Mouse (Mus musculus) layer of hippocampus, adult 8-10 months (tissue): Measurements from ENCODE around the gene Tpcn1. TPM values are rescaled to one million over a fixed set of nuclear protein-coding genes. Genes with fewer than 3 reads are reported as not detected.

ENCODE experiments used
- DNase-seq, 2 experiments: peaks; one replicate each; pipeline ENCODE4 v3.0.0; 2022; ENCODE audit warnings: low spot score in 2 of 2
- total RNA-seq, 4 experiments: library from RNA; stranded (reverse); gene quantifications; 2 replicates each; pipeline ENCODE4 v1.2.4; 2022

The Tpcn1 gene
- total RNA-seq, 4 experiments from 2014 or later = 38.2 to 43.8 (median 41.1) TPM

GRCm38 (mm10) chr5:120560129-120560615 is 28.3 kb downstream of the Tpcn1 start:
- DNase-seq = no peak

GRCm38 (mm10) chr5:120558762-120559161 is 29.7 kb downstream of the Tpcn1 start:
- DNase-seq = no peak

- DNase-seq = no peak
Measured at GRCm38 (mm10) chr5:120558041-120558440, 30.4 kb downstream of the Tpcn1 start.

GRCm38 (mm10) chr5:120555871-120556270 is 32.6 kb downstream of the Tpcn1 start:
- no peak for DNase-seq

GRCm38 (mm10) chr5:120550673-120551072 is 37.8 kb downstream of the Tpcn1 start:
- no peak for DNase-seq

GRCm38 (mm10) chr5:120550137-120550536 is 38.3 kb downstream of the Tpcn1 start:
- DNase-seq = no peak

GRCm38 (mm10) chr5:120548236-120548850 is 40.1 kb downstream of the Tpcn1 start:
- no peak for DNase-seq

GRCm38 (mm10) chr5:120536632-120537031 is 51.8 kb downstream of the Tpcn1 start:
- DNase-seq = no peak

GRCm38 (mm10) chr5:120536046-120536445 is 52.4 kb downstream of the Tpcn1 start:
- peak in 1 of 2 experiments; percentile 48 for DNase-seq

- no peak for DNase-seq
Measured at GRCm38 (mm10) chr5:120534686-120535075, 53.8 kb downstream of the Tpcn1 start.

- DNase-seq = no peak
Measured at GRCm38 (mm10) chr5:120534071-120534685, 54.3 kb downstream of the Tpcn1 start.

GRCm38 (mm10) chr5:120531631-120532030 is 56.8 kb downstream of the Tpcn1 start:
- no peak for DNase-seq

GRCm38 (mm10) chr5:120527296-120527964 is 61.0 kb downstream of the Tpcn1 start:
- DNase-seq = no peak

- DNase-seq = no peak
Measured at GRCm38 (mm10) chr5:120526311-120526710, 62.2 kb downstream of the Tpcn1 start.

GRCm38 (mm10) chr5:120525737-120526136 is 62.7 kb downstream of the Tpcn1 start:
- no peak for DNase-seq

- DNase-seq = no peak
Measured at GRCm38 (mm10) chr5:120524736-120525135, 63.7 kb downstream of the Tpcn1 start.

- no peak for DNase-seq
Measured at GRCm38 (mm10) chr5:120522649-120523048, 65.8 kb downstream of the Tpcn1 start.

- no peak for DNase-seq
Measured at GRCm38 (mm10) chr5:120517552-120517951, 70.9 kb downstream of the Tpcn1 start.

- DNase-seq = no peak
Measured at GRCm38 (mm10) chr5:120516221-120516984, 72.1 kb downstream of the Tpcn1 start.

- no peak for DNase-seq
Measured at GRCm38 (mm10) chr5:120515451-120515850, 73.0 kb downstream of the Tpcn1 start.

GRCm38 (mm10) chr5:120514754-120515153 is 73.7 kb downstream of the Tpcn1 start:
- no peak for DNase-seq
